Mouse (Mus musculus) CH12.LX (cell line): Measurements from ENCODE around the gene Kif1a.

Experiments
- CTCF ChIP-seq, 2 experiments: IDR thresholded peaks in 1 of 2; conservative IDR thresholded peaks in 1 of 2; 2 replicates each; pipeline ENCODE4 v1.5.1; 2011 to 2012; ENCODE audit warnings: low read depth in 2 of 2, low read length in 2 of 2, improper control_type of control experiment in 1 of 2, inconsistent platforms in 1 of 2, mild to moderate bottlenecking in 1 of 2, moderate library complexity in 1 of 2
- GABPA ChIP-seq: IDR thresholded peaks from 2 replicates; pipeline ENCODE4 v1.6.1; 2012; ENCODE audit warnings: low read depth, low read length, improper control_type of control experiment, inconsistent platforms; ENCODE audit not compliant: insufficient replicate concordance
- KAT2A ChIP-seq: IDR thresholded peaks from 2 replicates; pipeline ENCODE4 v1.6.1; 2012; ENCODE audit warnings: low read length, improper control_type of control experiment, inconsistent platforms; ENCODE audit not compliant: insufficient replicate concordance
- ZC3H11A ChIP-seq: IDR thresholded peaks from 2 replicates; pipeline ENCODE4 v1.6.1; 2012; ENCODE audit warnings: low read depth, mild to moderate bottlenecking, inconsistent platforms, low read length, improper control_type of control experiment

DNA sequence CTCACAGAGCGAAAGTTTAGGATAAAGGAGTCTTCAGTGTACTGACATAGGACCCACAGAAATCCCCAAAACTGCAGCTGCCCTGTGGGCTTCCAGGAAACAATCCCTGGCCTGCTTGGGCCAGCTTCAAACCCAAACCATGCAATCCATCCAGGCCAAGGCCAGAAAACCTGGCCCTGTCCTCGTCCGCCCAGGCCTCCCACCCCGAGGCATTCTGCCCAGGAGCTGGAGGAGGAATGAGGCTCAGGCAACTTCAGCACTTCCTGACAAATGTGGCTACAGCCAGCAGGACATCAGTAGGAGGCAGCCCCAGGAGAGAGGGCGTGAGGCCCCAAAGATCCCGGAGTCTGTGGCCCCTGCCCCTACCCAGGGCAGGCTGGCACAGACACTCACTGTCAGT lies 36.1 kb downstream of the Kif1a start:
- TF ChIP-seq GABPA (no peak), ZC3H11A (no peak), KAT2A (no peak), CTCF (conservative IDR thresholded peaks at IDR 0.05 in 1 of 2, IDR thresholded peaks at IDR 0.05 in 1 of 2; ENCODE audit: low read depth in 2 of 2, low read length in 2 of 2) (no peak)
